Mouse (Mus musculus): ENCODE results near the gene Eps8. TPM values are rescaled to one million over a fixed set of nuclear protein-coding genes. Genes with fewer than 3 reads are reported as not detected.

Eps8 gene
- total RNA-seq, 2 experiments from 2014 or later: 30.1 to 32.2 TPM

DNA sequence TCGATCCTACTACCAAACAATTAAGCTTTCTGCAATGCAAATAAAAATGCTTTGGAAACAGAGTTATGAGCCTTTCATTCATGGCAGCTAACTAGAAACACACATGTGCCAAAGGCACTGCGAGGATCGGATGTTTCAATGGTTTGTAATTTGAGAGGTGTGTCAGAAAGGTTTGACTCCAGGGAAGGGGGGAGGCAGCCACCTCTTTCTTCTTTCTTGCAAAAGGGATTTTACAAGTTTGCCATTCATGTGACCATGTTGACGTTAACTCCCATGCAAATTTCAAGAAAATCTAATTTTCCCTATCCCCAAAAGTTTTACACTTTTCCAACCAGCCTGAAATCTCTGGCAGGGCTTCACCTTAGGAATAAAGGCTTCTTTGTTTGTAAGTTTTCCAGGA, 21.1 kb downstream of the Eps8 start:
- DNase-seq (ENCODE audit: low spot score in 2 of 2): no peak
- intact Hi-C loops (cut with DNase I): no loop called here

DNA sequence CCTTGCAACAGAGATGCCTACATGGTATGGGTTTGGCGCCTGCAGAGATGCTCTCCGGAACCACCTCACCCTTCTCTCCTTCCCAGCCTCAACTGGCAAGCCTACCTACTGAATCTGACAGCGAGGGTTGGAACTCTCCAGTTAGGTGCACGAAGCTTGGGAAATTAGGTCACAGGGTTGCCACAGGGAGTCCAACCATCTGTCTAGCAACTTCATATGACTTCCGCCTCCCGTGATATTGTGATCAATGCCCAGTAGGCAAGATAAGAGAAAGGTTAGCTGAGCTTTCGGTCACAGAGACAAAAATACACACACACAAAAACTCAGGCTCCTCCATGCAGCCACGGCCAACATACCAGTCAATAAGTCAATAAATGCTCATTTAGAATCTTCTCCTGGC, 21.6 kb downstream of the Eps8 start:
- no peak for DNase-seq (ENCODE audit: low spot score in 2 of 2)
- intact Hi-C loops (cut with DNase I): no loop called here

DNA sequence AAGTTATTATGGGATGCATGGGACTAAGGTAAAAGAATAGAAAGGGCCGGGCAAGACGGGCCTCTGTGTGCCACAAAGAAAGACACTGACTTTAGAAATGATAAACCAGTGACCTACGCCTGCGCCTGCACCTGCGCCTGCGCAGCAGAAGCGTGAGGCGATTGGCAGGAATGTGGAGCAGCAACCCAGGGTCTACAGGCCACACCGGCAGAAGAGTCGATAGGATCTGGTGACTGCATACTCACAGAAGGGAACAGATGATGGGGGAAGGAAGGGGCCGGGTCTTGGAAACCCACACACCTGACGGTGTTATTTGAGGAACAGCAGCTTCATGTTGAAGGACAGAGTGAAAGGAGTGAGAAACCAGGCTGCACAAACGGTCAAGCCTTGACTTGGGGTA, 24.3 kb downstream of the Eps8 start:
- no peak for DNase-seq (ENCODE audit: low spot score in 2 of 2)
- intact Hi-C loops (cut with DNase I): no loop called here

GRCm38 (mm10) chr6:137629603-137630231, 25.0 kb downstream of the Eps8 start:
- no peak for DNase-seq (ENCODE audit: low spot score in 2 of 2)
- intact Hi-C loops (cut with DNase I): no loop called here

DNA sequence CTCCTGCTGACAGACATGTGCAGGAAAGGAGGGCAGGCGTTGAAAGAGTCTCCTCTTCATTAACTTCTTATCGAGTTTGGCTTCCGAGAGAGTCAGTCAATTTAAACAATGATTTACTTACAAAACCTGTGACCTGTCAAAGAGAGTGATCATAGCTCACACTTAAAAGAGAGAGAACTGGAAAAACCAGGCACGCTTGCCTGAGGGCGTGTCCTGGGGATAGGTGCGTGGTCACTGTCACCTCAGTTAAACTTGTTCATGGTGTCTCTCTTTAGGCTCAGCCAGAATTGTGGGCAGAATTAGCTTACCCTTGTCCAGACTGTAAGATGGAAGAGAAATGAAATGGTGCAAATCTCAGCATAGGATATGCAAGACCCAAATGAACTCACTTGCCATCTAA, 26.0 kb downstream of the Eps8 start:
- DNase-seq (ENCODE audit: low spot score in 2 of 2): no peak
- intact Hi-C loops (cut with DNase I): no loop called here

GRCm38 (mm10) chr6:137621021-137621420, 33.7 kb downstream of the Eps8 start:
- intact Hi-C loops (cut with DNase I): no loop called here

GRCm38 (mm10) chr6:137613903-137614302, 40.8 kb downstream of the Eps8 start:
- DNase-seq (ENCODE audit: low spot score in 2 of 2): no peak
- intact Hi-C loops (cut with DNase I): no loop called here

More at GRCm38 (mm10) chr6:137621021-137621420, 33.7 kb downstream of the Eps8 start:
- no peak for DNase-seq (ENCODE audit: low spot score in 2 of 2)

DNA sequence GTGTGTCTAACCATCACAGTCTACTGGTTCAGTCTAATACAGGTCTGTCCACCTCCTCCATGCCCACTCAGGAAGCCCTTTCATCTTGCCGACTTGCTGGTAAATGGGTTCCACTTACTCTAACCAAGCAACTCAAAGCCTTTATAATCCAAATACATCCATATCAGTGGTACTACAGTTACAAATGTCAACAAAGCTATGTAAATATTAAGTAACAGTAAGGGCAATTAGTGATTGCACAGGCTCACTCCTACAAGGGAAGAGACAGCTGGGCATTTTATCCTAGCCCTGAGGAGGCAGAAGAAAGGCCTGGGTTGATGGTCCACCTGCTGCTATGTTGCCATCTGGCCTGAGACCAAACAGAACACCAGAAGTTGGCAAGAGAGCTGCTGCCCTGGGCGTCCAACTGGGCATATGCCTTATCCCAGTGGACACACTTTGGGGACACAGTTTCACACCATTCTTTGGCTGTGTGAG, 42.6 kb downstream of the Eps8 start:
- DNase-seq (ENCODE audit: low spot score in 2 of 2): no peak

GRCm38 (mm10) chr6:137608160-137608930, 46.3 kb downstream of the Eps8 start:
- intact Hi-C loops (cut with DNase I): no loop called here
- DNase-seq (ENCODE audit: low spot score in 2 of 2): no peak

More for the DNA sequence above, 42.6 kb downstream of the Eps8 start:
- intact Hi-C loops (cut with DNase I): no loop called here

- intact Hi-C loops (cut with DNase I): no loop called here
- no peak for DNase-seq (ENCODE audit: low spot score in 2 of 2)
Observed at GRCm38 (mm10) chr6:137606541-137606940, 48.1 kb downstream of the Eps8 start.

- DNase-seq (ENCODE audit: low spot score in 2 of 2): no peak
Observed at GRCm38 (mm10) chr6:137604417-137605248, 50.0 kb downstream of the Eps8 start.

GRCm38 (mm10) chr6:137598306-137598705, 56.4 kb downstream of the Eps8 start:
- intact Hi-C loops (cut with DNase I): no loop called here
- DNase-seq (ENCODE audit: low spot score in 2 of 2): no peak

More at GRCm38 (mm10) chr6:137604417-137605248, 50.0 kb downstream of the Eps8 start:
- intact Hi-C loops (cut with DNase I): no loop called here

GRCm38 (mm10) chr6:137597442-137598058, 57.1 kb downstream of the Eps8 start:
- DNase-seq (ENCODE audit: low spot score in 2 of 2): no peak
- intact Hi-C loops (cut with DNase I): no loop called here

- no peak for DNase-seq (ENCODE audit: low spot score in 2 of 2)
- intact Hi-C loops (cut with DNase I): loop anchor here (5.0 kb wide), 1 partner anchor 50 kb away; no protein-coding TSS in a partner anchor
Observed at GRCm38 (mm10) chr6:137592582-137592981, 62.1 kb downstream of the Eps8 start.

DNA sequence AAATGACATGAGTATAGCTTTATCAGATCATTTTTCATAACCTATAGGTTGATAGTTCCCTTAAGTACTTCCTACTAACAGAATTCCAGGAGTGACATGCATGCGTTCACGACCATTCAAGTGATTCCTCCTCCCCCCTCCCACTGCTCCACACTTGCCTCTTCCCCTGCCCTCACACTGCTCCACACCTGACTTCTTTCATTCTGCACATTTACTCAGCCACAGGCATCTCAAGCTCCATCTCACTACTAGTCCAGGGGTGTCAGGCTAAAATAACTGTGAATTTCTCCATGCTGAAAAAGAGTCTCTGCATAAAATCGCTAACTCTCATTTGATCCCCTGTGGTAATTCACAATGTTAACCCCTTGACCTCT, 65.4 kb downstream of the Eps8 start:
- DNase-seq (ENCODE audit: low spot score in 2 of 2): no peak
- intact Hi-C loops (cut with DNase I): no loop called here

GRCm38 (mm10) chr6:137588481-137589244, 66.0 kb downstream of the Eps8 start:
- intact Hi-C loops (cut with DNase I): no loop called here

DNA sequence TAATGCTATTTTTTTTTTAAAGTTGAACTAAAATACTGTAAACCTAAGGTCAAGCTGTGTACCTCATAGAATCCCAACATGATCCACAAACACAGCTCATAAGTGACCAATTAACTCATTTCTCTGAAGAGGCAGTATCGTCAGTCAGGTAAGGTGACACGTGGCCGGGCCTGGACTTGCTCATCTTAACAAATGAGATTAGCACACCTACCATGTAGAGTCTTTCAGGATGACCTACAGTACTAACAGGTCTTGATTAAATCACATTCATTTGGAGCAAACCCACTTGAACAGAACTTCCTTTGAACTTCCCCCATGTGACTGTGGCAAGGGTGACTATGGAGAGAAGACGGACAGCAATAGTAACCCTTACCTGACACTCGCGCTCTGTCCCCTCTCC, 66.8 kb downstream of the Eps8 start:
- no peak for DNase-seq (ENCODE audit: low spot score in 2 of 2)
- intact Hi-C loops (cut with DNase I): no loop called here

More at GRCm38 (mm10) chr6:137588481-137589244, 66.0 kb downstream of the Eps8 start:
- DNase-seq (ENCODE audit: low spot score in 2 of 2): peak; percentile 65 to 68

DNA sequence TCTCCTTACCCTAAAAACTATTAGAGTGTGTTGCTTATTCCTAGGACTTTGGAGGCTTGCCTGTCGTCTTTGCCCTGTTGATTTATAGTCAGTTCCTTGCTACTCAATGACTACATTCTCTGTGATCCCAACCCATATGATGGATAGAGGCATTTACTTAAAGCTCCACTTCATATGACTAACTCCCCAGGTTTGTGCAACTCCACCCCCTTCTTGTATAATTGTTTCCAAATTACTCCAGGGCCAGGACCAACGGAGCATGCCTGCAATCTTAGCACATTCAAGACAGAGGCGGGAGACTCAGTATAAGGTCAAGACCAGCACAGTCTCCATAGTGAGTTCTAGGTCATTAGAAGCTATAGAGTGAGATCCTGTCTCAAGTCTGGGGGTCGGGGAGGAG, 69.4 kb downstream of the Eps8 start:
- intact Hi-C loops (cut with DNase I): no loop called here
- DNase-seq (ENCODE audit: low spot score in 2 of 2): no peak

- intact Hi-C loops (cut with DNase I): no loop called here
Observed at GRCm38 (mm10) chr6:137583056-137583455, 71.6 kb downstream of the Eps8 start.

More at GRCm38 (mm10) chr6:137583056-137583455, 71.6 kb downstream of the Eps8 start:
- DNase-seq (ENCODE audit: low spot score in 2 of 2): no peak

All from left cerebral cortex, postnatal 14 days (tissue).